Mouse (Mus musculus): Measurements from ENCODE around the gene Olfr815. TPM values are rescaled to one million over a fixed set of nuclear protein-coding genes. Genes with fewer than 3 reads are reported as not detected.
"Not testable (repeated sequence)": the region's sequence is repeated elsewhere in the genome, so short reads cannot be mapped to it uniquely, and the experiment has no call there.

Olfr815 gene
- not detected in 2 replicates for polyA plus RNA-seq (2011; ENCODE audit: insufficient read length, low read depth, missing spikeins)

DNA sequence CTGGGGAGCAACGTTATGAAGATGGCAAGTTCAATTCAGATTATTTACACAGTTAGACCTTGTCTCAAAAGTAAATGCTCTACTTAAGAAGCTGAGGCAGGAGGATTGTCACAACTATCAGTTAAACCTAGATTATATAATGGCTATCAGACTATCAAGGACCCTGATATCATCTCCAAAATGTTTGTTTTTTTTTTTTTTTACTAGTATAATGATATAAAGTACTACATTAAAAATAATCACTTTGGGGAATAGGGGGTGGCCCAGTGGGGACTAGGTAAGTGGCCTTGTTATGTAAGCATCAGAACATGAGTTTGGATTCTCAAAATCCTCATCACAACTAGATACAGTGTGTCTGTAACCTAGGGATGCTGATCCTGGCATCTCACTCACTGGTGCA lies at the start of gene Olfr815:
Gene Olfr815 (minus strand): TSS at position 101 of the 400 bp plus-strand sequence.
- not testable (repeated sequence) for H3K27ac ChIP-seq (ENCODE audit: insufficient read depth, low read length); H3K4me3 ChIP-seq (ENCODE audit: insufficient read depth, low read length); H3K4me1 ChIP-seq (ENCODE audit: control insufficient read depth, insufficient read depth, low read length)

DNA sequence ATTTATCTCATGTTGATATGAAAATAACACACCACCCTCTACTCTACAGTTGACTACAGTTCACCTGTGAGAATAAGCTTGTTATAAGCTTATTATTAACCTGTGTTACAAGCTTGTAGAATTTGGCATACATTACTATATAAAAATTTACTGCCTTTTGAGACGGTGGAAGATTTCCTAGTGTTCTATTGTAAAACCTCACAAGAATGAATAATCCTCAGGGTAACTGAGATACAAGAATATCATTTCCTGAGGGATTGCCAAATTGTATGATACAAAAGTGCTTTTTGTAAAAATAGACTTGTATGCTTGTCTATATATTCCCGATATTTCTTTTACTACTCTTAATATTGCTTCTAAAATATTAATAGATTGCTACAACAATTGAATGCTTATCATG lies 43.3 kb upstream of the Olfr815 start, which contains the start of gene Olfr818:
Gene Olfr818 (minus strand): TSS at position 101 of the 400 bp plus-strand sequence.
- no peak within 1 kb of the TSS for H3K27ac ChIP-seq (ENCODE audit: insufficient read depth, low read length)
- TF ChIP-seq CTCF (IDR thresholded peaks at IDR 0.05; ENCODE audit: borderline replicate concordance, insufficient read depth, low read length) (no peak), POLR2A (IDR thresholded peaks at IDR 0.05; ENCODE audit: low read depth, low read length) (no peak)
- H3K4me1 ChIP-seq (ENCODE audit: control insufficient read depth, insufficient read depth, low read length): no peaks in the 10 kb centered on the region
- no peak within 1 kb of the TSS for H3K4me3 ChIP-seq (ENCODE audit: insufficient read depth, low read length)

DNA sequence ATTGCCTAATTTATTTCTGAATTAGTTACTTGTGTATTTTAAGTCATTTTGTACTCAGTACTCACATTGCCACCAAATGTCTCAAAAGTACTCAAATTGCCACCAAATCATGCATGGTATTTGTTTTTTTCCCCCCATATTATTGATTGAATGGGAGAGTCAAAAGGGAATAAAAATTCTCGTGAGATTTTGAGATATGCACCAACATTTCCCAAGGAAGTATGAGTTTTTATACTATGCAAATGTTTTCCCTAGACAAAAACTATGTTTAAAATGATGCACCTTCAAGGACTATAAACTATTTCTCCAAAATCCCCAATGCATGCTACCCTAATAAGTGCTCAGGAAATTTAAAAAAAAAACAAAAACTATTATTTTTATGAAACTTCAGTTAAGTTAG lies 9.8 kb upstream of the Olfr815 start, which contains the start of gene Olfr816:
Gene Olfr816 (minus strand): TSS at position 101 of the 400 bp plus-strand sequence.
- no peaks in the 10 kb centered on the region for H3K4me1 ChIP-seq (ENCODE audit: control insufficient read depth, insufficient read depth, low read length)
- H3K27ac ChIP-seq (ENCODE audit: insufficient read depth, low read length): no peak within 1 kb of the TSS

DNA sequence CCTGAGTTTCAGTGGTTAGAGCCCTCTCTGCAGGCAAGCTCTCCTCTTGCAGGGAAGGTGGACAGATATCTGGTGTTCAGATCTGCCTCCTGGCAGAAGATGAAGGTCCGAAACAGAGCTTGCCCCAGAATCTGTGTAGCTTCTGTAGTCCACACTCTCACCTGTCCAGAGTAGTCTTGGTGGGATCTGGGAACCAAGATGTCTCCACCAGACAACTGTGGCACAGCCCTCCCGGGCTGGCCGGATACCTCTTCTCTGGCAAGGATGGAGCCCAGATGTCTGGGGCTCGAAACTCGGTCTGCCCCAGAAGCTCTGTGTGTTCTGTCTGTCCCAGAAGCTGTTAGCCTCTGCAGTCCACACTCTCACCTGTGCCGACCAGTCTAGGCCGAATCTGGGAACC lies 19.7 kb downstream of the Olfr815 start:
- no peak for TF ChIP-seq POLR2A (IDR thresholded peaks at IDR 0.05; ENCODE audit: low read depth, low read length)
- no peak for TF ChIP-seq CTCF (IDR thresholded peaks at IDR 0.05; ENCODE audit: borderline replicate concordance, insufficient read depth, low read length)
- H3K4me3 ChIP-seq (ENCODE audit: insufficient read depth, low read length): no peak overlapping the region
- no peaks in the 10 kb centered on the region for H3K4me1 ChIP-seq (ENCODE audit: control insufficient read depth, insufficient read depth, low read length)
- H3K27ac ChIP-seq (ENCODE audit: insufficient read depth, low read length): no peak overlapping the region

More for the DNA sequence above, 9.8 kb upstream of the Olfr815 start, which contains the start of gene Olfr816:
- TF ChIP-seq CTCF (IDR thresholded peaks at IDR 0.05; ENCODE audit: borderline replicate concordance, insufficient read depth, low read length): no peak
- no peak for TF ChIP-seq POLR2A (IDR thresholded peaks at IDR 0.05; ENCODE audit: low read depth, low read length)
- no peak within 1 kb of the TSS for H3K4me3 ChIP-seq (ENCODE audit: insufficient read depth, low read length)

DNA sequence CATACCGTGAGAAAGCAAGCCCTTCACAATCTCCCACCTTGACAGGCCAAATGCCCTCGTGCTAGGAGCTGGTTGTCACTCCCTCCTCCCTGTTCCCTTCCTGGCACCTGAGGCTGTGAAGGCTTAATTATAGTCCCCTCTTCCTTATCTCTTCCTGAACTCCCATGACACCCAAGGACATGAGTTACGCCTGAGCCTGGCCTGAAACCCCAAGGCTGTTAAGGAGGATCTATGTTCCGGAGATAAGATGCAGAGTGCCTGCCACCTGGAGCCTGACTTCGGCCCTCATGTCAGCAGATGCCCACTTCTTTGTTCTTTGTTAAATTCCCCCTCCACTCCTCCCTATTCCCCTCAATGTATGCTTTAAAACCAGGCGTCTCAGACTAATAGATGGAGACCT lies 20.2 kb downstream of the Olfr815 start:
- not testable (repeated sequence) for H3K4me3 ChIP-seq (ENCODE audit: insufficient read depth, low read length); H3K27ac ChIP-seq (ENCODE audit: insufficient read depth, low read length); H3K4me1 ChIP-seq (ENCODE audit: control insufficient read depth, insufficient read depth, low read length)

DNA sequence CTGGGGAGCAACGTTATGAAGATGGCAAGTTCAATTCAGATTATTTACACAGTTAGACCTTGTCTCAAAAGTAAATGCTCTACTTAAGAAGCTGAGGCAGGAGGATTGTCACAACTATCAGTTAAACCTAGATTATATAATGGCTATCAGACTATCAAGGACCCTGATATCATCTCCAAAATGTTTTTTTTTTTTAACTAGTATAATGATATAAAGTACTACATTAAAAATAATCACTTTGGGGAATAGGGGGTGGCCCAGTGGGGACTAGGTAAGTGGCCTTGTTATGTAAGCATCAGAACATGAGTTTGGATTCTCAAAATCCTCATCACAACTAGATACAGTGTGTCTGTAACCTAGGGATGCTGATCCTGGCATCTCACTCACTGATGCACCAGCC lies 25.9 kb downstream of the Olfr815 start, which contains the start of gene Olfr814:
Gene Olfr814 (minus strand): TSS at position 101 of the 400 bp plus-strand sequence.
- not testable (repeated sequence) for H3K4me3 ChIP-seq (ENCODE audit: insufficient read depth, low read length); H3K27ac ChIP-seq (ENCODE audit: insufficient read depth, low read length); H3K4me1 ChIP-seq (ENCODE audit: control insufficient read depth, insufficient read depth, low read length)

DNA sequence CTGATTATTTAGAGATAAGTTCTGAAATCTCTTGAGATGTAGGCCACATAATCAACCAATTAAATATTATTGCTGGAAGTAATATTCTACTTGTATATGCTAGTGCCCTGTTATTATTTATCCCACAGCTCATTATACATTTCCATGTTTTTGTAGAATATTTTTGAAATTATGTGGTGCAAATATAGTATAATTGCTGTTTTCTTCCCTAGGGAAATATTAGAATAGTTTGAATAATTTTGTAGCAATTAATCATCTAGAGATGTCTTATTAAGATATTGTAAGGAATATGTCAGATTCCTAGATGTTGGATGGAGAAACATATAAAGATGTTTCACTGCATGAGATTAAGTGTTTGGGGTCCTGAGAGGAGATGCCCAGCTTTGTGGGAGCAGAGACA lies 50.6 kb downstream of the Olfr815 start, which contains the start of gene Olfr813:
Gene Olfr813 (plus strand): TSS at position 301 of the 400 bp plus-strand sequence.
- no peaks in the 10 kb centered on the region for H3K4me1 ChIP-seq (ENCODE audit: control insufficient read depth, insufficient read depth, low read length)

More for the DNA sequence above, 50.6 kb downstream of the Olfr815 start, which contains the start of gene Olfr813:
- no peak for TF ChIP-seq POLR2A (IDR thresholded peaks at IDR 0.05; ENCODE audit: low read depth, low read length)
- TF ChIP-seq CTCF (IDR thresholded peaks at IDR 0.05; ENCODE audit: borderline replicate concordance, insufficient read depth, low read length): no peak
- Histone ChIP-seq H3K27ac (ENCODE audit: insufficient read depth, low read length) (no peak within 1 kb of the TSS), H3K4me3 (ENCODE audit: insufficient read depth, low read length) (no peak within 1 kb of the TSS)

Other genes with a start within 250 kb of the Olfr815 start
- not detected in 2 replicates for gene Olfr800, start 248.2 kb downstream of the Olfr815 start, polyA plus RNA-seq (2011; ENCODE audit: insufficient read length, low read depth, missing spikeins)
- not detected in 2 replicates for gene Olfr801, start 232.0 kb downstream of the Olfr815 start, polyA plus RNA-seq (2011; ENCODE audit: insufficient read length, low read depth, missing spikeins)
- gene Olfr802, start 217.7 kb downstream of the Olfr815 start, polyA plus RNA-seq (2011; ENCODE audit: insufficient read length, low read depth, missing spikeins): not detected in 2 replicates
- gene Olfr803, start 211.6 kb downstream of the Olfr815 start, polyA plus RNA-seq (2011; ENCODE audit: insufficient read length, low read depth, missing spikeins): not detected in 2 replicates
- gene Olfr804, start 202.7 kb downstream of the Olfr815 start, polyA plus RNA-seq (2011; ENCODE audit: insufficient read length, low read depth, missing spikeins): not detected in 2 replicates
- gene Olfr805, start 176.5 kb downstream of the Olfr815 start, polyA plus RNA-seq (2011; ENCODE audit: insufficient read length, low read depth, missing spikeins): not detected in 2 replicates
- gene Olfr806, start 163.9 kb downstream of the Olfr815 start, polyA plus RNA-seq (2011; ENCODE audit: insufficient read length, low read depth, missing spikeins): not detected in 2 replicates
- gene Olfr807, start 148.1 kb downstream of the Olfr815 start, polyA plus RNA-seq (2011; ENCODE audit: insufficient read length, low read depth, missing spikeins): not detected in 2 replicates
- gene Olfr808, start 140.4 kb downstream of the Olfr815 start, polyA plus RNA-seq (2011; ENCODE audit: insufficient read length, low read depth, missing spikeins): not detected in 2 replicates
- not detected in 2 replicates for gene Olfr809, start 131.2 kb downstream of the Olfr815 start, polyA plus RNA-seq (2011; ENCODE audit: insufficient read length, low read depth, missing spikeins)
- gene Olfr810, start 111.0 kb downstream of the Olfr815 start, polyA plus RNA-seq (2011; ENCODE audit: insufficient read length, low read depth, missing spikeins): not detected in 2 replicates
- gene Olfr811, start 101.5 kb downstream of the Olfr815 start, polyA plus RNA-seq (2011; ENCODE audit: insufficient read length, low read depth, missing spikeins): not detected in 2 replicates
- not detected in 2 replicates for gene Olfr812, start 59.8 kb downstream of the Olfr815 start, polyA plus RNA-seq (2011; ENCODE audit: insufficient read length, low read depth, missing spikeins)
- not detected in 2 replicates for gene Olfr813, start 50.5 kb downstream of the Olfr815 start, polyA plus RNA-seq (2011; ENCODE audit: insufficient read length, low read depth, missing spikeins)
- gene Olfr814, start 26.0 kb downstream of the Olfr815 start, polyA plus RNA-seq (2011; ENCODE audit: insufficient read length, low read depth, missing spikeins): not detected in 2 replicates
- not detected in 2 replicates for gene Olfr816, start 9.7 kb upstream of the Olfr815 start, polyA plus RNA-seq (2011; ENCODE audit: insufficient read length, low read depth, missing spikeins)
- not detected in 2 replicates for gene Olfr818, start 43.2 kb upstream of the Olfr815 start, polyA plus RNA-seq (2011; ENCODE audit: insufficient read length, low read depth, missing spikeins)
- not detected in 2 replicates for gene Olfr819, start 61.4 kb upstream of the Olfr815 start, polyA plus RNA-seq (2011; ENCODE audit: insufficient read length, low read depth, missing spikeins)
- not detected in 2 replicates for gene Olfr247, start 70.3 kb upstream of the Olfr815 start, polyA plus RNA-seq (2011; ENCODE audit: insufficient read length, low read depth, missing spikeins)
- gene Gm10310, start 79.2 kb upstream of the Olfr815 start, polyA plus RNA-seq (2011; ENCODE audit: insufficient read length, low read depth, missing spikeins): not detected in 2 replicates
- not detected in 2 replicates for gene Olfr820, start 106.8 kb upstream of the Olfr815 start, polyA plus RNA-seq (2011; ENCODE audit: insufficient read length, low read depth, missing spikeins)
- gene Olfr821, start 124.5 kb upstream of the Olfr815 start, polyA plus RNA-seq (2011; ENCODE audit: insufficient read length, low read depth, missing spikeins): not detected in 2 replicates
- gene Olfr822, start 165.3 kb upstream of the Olfr815 start, polyA plus RNA-seq (2011; ENCODE audit: insufficient read length, low read depth, missing spikeins): not detected in 2 replicates
- not detected in 2 replicates for gene Olfr823, start 209.5 kb upstream of the Olfr815 start, polyA plus RNA-seq (2011; ENCODE audit: insufficient read length, low read depth, missing spikeins)
- not detected in 2 replicates for gene Olfr824, start 224.1 kb upstream of the Olfr815 start, polyA plus RNA-seq (2011; ENCODE audit: insufficient read length, low read depth, missing spikeins)

Data from embryonic fibroblast, embryonic 13.5 days (primary cell).